Comparison of ENCODE assay signal across 9 mouse cellular contexts in genomic region chr11:115630532-115631504, GRCm38 (mm10). TPM values are rescaled to one million over a fixed set of nuclear protein-coding genes. Genes with fewer than 3 reads are reported as not detected.
DNase-seq lines count a peak whose midpoint lies in the region; ATAC-seq and TF ChIP-seq lines count a peak whose summit lies in the region.
"Had no signal": no experiment of that assay in that cellular context is flagged by ENCODE, and none has a peak within 500 bp of the region (broad histone marks: within the 10 kb centered on the region; RNA-seq: fewer than 3 reads in every experiment).

No protein-coding gene starts in this region.

- in situ Hi-C loops in ES-E14 (cut with MboI; ENCODE audit: low sequenced_read_pairs in 2 of 2, unreplicated experiment in 2 of 2): loop anchor here in 1 of 2 experiments (5.0 kb wide), 1 partner anchor 86 kb away; no protein-coding TSS in a partner anchor

- H3K9me3 ChIP-seq in ES-E14 (ENCODE audit: control insufficient read depth, insufficient read depth, low read depth, low read length): no peaks in the 10 kb centered on the region

- DNase-seq in A20 (ENCODE audit: low read depth, low spot score): peak; percentile 100
- no peak for DNase-seq in ES-E14 (ENCODE audit: low read depth, low spot score)
- peak; percentile 42 for DNase-seq in heart, postnatal 10 days
- no peak for DNase-seq in gastrocnemius, postnatal 36 days
- DNase-seq in urinary bladder, postnatal 10 days (ENCODE audit: low spot score): no peak
- DNase-seq in gastrocnemius, adult 8-10 months (ENCODE audit: low spot score in 2 of 2): no peak
- no peak for DNase-seq in retina, postnatal 1 day

- intact Hi-C loops in heart, postnatal 10 days (cut with DNase I): loop anchor here (2.0 kb wide), 1 partner anchor 184 kb away; the partner anchor contains the start of gene Tsen54
- intact Hi-C loops in gastrocnemius, postnatal 36 days (cut with DNase I): no loop called here

- H3K4me1 ChIP-seq in ES-E14 (ENCODE audit: control insufficient read depth in 2 of 2, insufficient read depth in 2 of 2, low read length in 2 of 2, poor library complexity in 1 of 2): peaks cover 8 to 21% of the 10 kb centered on the region in 2 experiments; a peak in 3 of 4 replicates

- H3K36me3 ChIP-seq in ES-E14 (ENCODE audit: control insufficient read depth, insufficient read depth, low read length, poor library complexity, severe bottlenecking): no peaks in the 10 kb centered on the region

- peak overlapping the region; percentile 4; the same call in 1 of the 2 replicates for H3K9ac ChIP-seq in ES-E14 (ENCODE audit: insufficient read depth, low read depth, low read length, poor library complexity, severe bottlenecking)

- peak overlapping the region; percentile 50; the same call in 1 of the 2 replicates for H3K27ac ChIP-seq in ES-E14 (ENCODE audit: insufficient read depth, low read depth, low read length, poor library complexity, severe bottlenecking)

- peak overlapping the region; percentile 19 to 50; a peak in 3 of 4 replicates for H3K4me3 ChIP-seq in ES-E14 (ENCODE audit: insufficient read depth in 1 of 2, low read depth in 1 of 2, low read length in 2 of 2, poor library complexity in 1 of 2, severe bottlenecking in 1 of 2)
- H3K4me3 ChIP-seq: myocyte had no signal

- peak; percentile 68 for ATAC-seq in megakaryocyte, adult 5-6 weeks (ENCODE audit: poor library complexity, severe bottlenecking)

TF ChIP-seq in ES-E14, 5 proteins besides CTCF, POLR2A, EP300 and RAD21:
- TF ChIP-seq HCFC1 (IDR thresholded peaks at IDR 0.05; ENCODE audit: borderline replicate concordance, insufficient read depth, low read length) (no peak), CHD2 (IDR thresholded peaks at IDR 0.05; ENCODE audit: low read depth, low read length) (no peak), ZC3H11A (IDR thresholded peaks at IDR 0.05; ENCODE audit: borderline replicate concordance, low read depth, low read length) (no peak), MAFK (IDR thresholded peaks at IDR 0.05; ENCODE audit: insufficient read depth, low read depth, low read length) (no peak), ZNF384 (IDR thresholded peaks at IDR 0.05; ENCODE audit: low read depth, low read length) (peak; percentile 13; the same call in 1 of the 2 replicates)

RNA-seq across cellular contexts. Expression of gene Slc25a19, which starts 2.7 kb away (rescaled TPM):
- total RNA-seq in ES-E14 (2012; rRNA removed): 22.6 and 23.6 TPM in 2 replicates
- 10 to 100 TPM; 40.3 to 41.1 TPM for total RNA-seq in heart, postnatal 10 days (2021)
- total RNA-seq in megakaryocyte, adult 5-6 weeks (2015): 5.7 and 8.0 TPM in 2 replicates
- total RNA-seq in megakaryocyte, adult 5-6 weeks (2017): 13.7 and 25.5 TPM in 2 replicates
- total RNA-seq in gastrocnemius, postnatal 36 days (2021): 10 to 100 TPM; 44.4 to 46.8 TPM
- 10 to 100 TPM; 35.7 to 45.7 (median 40.7) TPM for total RNA-seq in gastrocnemius, adult 8-10 months (2022)

RNA-seq across cellular contexts. Expression of gene Mif4gd, which starts 18.0 kb away (rescaled TPM):
- total RNA-seq in ES-E14 (2012; rRNA removed): 63.8 and 85.6 TPM in 2 replicates
- total RNA-seq in heart, postnatal 10 days (2021): 10 to 100 TPM; 37.6 to 38.8 TPM
- total RNA-seq in megakaryocyte, adult 5-6 weeks (2015): 23.6 and 28.0 TPM in 2 replicates
- 20.2 and 24.4 TPM in 2 replicates for total RNA-seq in megakaryocyte, adult 5-6 weeks (2017)
- 10 to 100 TPM; 41.8 to 45.8 TPM for total RNA-seq in gastrocnemius, postnatal 36 days (2021)
- total RNA-seq in gastrocnemius, adult 8-10 months (2022): 10 to 100 TPM; 34.1 to 43.9 (median 40.3) TPM

RNA-seq across cellular contexts. Expression of gene Gga3, which starts 27.0 kb away (rescaled TPM):
- 31.7 and 39.7 TPM in 2 replicates for total RNA-seq in ES-E14 (2012; rRNA removed)
- 10 to 100 TPM; 17.9 to 21.0 TPM for total RNA-seq in heart, postnatal 10 days (2021)
- total RNA-seq in megakaryocyte, adult 5-6 weeks (2015): 30.8 and 34.0 TPM in 2 replicates
- total RNA-seq in megakaryocyte, adult 5-6 weeks (2017): 24.0 and 34.2 TPM in 2 replicates
- 10 to 100 TPM; 12.5 to 13.0 TPM for total RNA-seq in gastrocnemius, postnatal 36 days (2021)
- total RNA-seq in gastrocnemius, adult 8-10 months (2022): 10 to 100 TPM; 10.3 to 14.5 (median 11.6) TPM

RNA-seq across cellular contexts. Expression of gene Mrps7, which starts 27.1 kb away (rescaled TPM):
- 51.6 and 74.9 TPM in 2 replicates for total RNA-seq in ES-E14 (2012; rRNA removed)
- total RNA-seq in heart, postnatal 10 days (2021): 10 to 100 TPM; 60.2 to 72.5 TPM
- 29.0 and 30.2 TPM in 2 replicates for total RNA-seq in megakaryocyte, adult 5-6 weeks (2015)
- total RNA-seq in megakaryocyte, adult 5-6 weeks (2017): 11.7 and 29.8 TPM in 2 replicates
- 10 to 100 TPM; 66.8 to 72.4 TPM for total RNA-seq in gastrocnemius, postnatal 36 days (2021)
- total RNA-seq in gastrocnemius, adult 8-10 months (2022): 10 to 100 TPM; 73.4 to 84.2 (median 81.8) TPM

Comparison
In these comparisons a context has a peak if more than half of its experiments do, and no peak if none do; other contexts are left out.
1. DNase-seq: peak in A20 (single experiment) and heart, postnatal 10 days (2 of 2); none in ES-E14 (single experiment), gastrocnemius, postnatal 36 days (0 of 2), urinary bladder, postnatal 10 days (single experiment), gastrocnemius, adult 8-10 months (0 of 2) and retina, postnatal 1 day (single experiment).